Mouse (Mus musculus) megakaryocyte, embryonic 14.5 days (primary cell): ENCODE measurements at regions not wholly inside any gene's neighbourhood (a gene's known extent, or its start where the extent isn't known, plus 50 kb on each side); places are given as distances from the start of the nearest gene placed in this dataset.

Experiments used
- FLI1 ChIP-seq: IDR thresholded peaks from 2 replicates; pipeline ENCODE4 v1.6.1; 2012; ENCODE audit warnings: low read length, inconsistent platforms, mixed read lengths
- GATA1 ChIP-seq: IDR thresholded peaks from 3 replicates; pipeline ENCODE4 v1.6.1; 2012; ENCODE audit warnings: mixed read lengths, low read length, inconsistent platforms, borderline replicate concordance

- TF ChIP-seq GATA1 (no peak), FLI1 (no peak)
Measured at GRCm38 (mm10) chr16:93215630-93216029, 388.2 kb downstream of the Setd4 start.
